Mouse (Mus musculus) liver, postnatal 0 days (tissue): ENCODE measurements at regions not wholly inside any gene's neighbourhood (a gene's known extent, or its start where the extent isn't known, plus 50 kb on each side); places are given as distances from the start of the nearest gene placed in this dataset.

ENCODE experiments used
- ATAC-seq: fragments of 200-750 bp; cut with Nextera tagmentation; 2 replicates; pipeline ENCODE4 v1.8.0; 2017; ENCODE audit warnings: mild to moderate bottlenecking, moderate library complexity
- DNase-seq: peaks from one replicate; pipeline ENCODE4 v3.0.0-alpha.2; 2016
- H3K27ac ChIP-seq: fragments of 300-500 bp; sonication (generic); 2 replicates; pipeline ENCODE4 v1.5.1; 2014; ENCODE audit warnings: antibody characterized with exemption, moderate library complexity, mild to moderate bottlenecking, low read depth
- H3K27me3 ChIP-seq: fragments of 300-500 bp; sonication (generic); 2 replicates; pipeline ENCODE4 v1.6.1; 2014; ENCODE audit warnings: low read length, control low read depth, mixed read lengths; ENCODE audit not compliant: insufficient read depth
- H3K36me3 ChIP-seq: fragments of 300-500 bp; sonication (generic); replicated peaks from 2 replicates; pipeline ENCODE4 v1.6.1; 2014; ENCODE audit warnings: mild to moderate bottlenecking, control low read depth, low read length, moderate library complexity, mixed read lengths; ENCODE audit not compliant: insufficient read depth
- H3K4me1 ChIP-seq: fragments of 300-500 bp; sonication (generic); 2 replicates; pipeline ENCODE4 v1.6.1; 2014; ENCODE audit warnings: antibody characterized with exemption, mild to moderate bottlenecking, control low read depth; ENCODE audit not compliant: insufficient read depth
- H3K4me2 ChIP-seq: fragments of 300-500 bp; sonication (generic); 2 replicates; pipeline ENCODE4 v1.6.1; 2014; ENCODE audit warnings: low read depth, mild to moderate bottlenecking, low read length, moderate library complexity, mixed read lengths
- H3K4me3 ChIP-seq: fragments of 300-500 bp; sonication (generic); 2 replicates; pipeline ENCODE4 v1.5.1; 2014; ENCODE audit warnings: low read depth, low read length
- H3K9ac ChIP-seq: fragments of 300-500 bp; sonication (generic); replicated peaks from 2 replicates; pipeline ENCODE4 v1.6.1; 2014; ENCODE audit warnings: mild to moderate bottlenecking, moderate library complexity
- H3K9me3 ChIP-seq: fragments of 300-500 bp; sonication (generic); 2 replicates; pipeline ENCODE4 v1.6.1; 2016; ENCODE audit warnings: mild to moderate bottlenecking, control low read depth, low read length, mixed read lengths
- CTCF ChIP-seq: sonication (generic); IDR thresholded peaks from 2 replicates; pipeline ENCODE4 v1.5.1; 2016; ENCODE audit warnings: antibody characterized with exemption, low read depth
- EP300 ChIP-seq: IDR thresholded peaks from 2 replicates; pipeline ENCODE4 v1.6.1; 2016; ENCODE audit warnings: antibody characterized with exemption, low read depth, mild to moderate bottlenecking
- WGBS: fragments of 180-500 bp; shearing (Covaris S2); extraction: QIAGEN DNeasy Blood & Tissue Kit; methylation state at CpG from one replicate; pipeline ENCODE4 v1.1.7; 2014; ENCODE audit not compliant: insufficient replicate concordance; 5-methylcytosine and 5-hydroxymethylcytosine counted together

DNA sequence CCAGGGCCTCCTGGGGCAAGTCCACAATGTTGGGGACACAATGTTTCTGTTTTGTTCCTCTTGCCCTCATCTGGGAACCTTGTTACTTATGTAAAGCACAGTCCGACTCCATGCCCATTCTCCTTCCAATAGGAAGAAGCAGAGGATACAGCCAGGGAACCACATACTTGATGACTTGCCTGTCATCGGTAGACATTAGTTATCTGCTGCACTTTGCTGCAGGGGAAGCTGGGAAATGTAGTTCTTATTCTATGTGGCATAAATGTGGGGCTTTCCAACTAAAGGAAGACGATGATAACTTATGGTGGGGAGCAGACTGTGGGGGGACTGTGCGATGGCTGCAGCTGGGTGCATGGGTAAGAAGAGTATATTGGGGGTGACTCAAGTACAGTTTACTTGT, 252.0 kb downstream of the Matn1 start:
- WGBS, result 74% methylated on average over 4 of the region's 4 CpGs
- H3K36me3 ChIP-seq, result no peaks in the 10 kb centered on the region
- H3K9me3 ChIP-seq, result no peaks in the 10 kb centered on the region
- H3K4me2 ChIP-seq, result no peak overlapping the region
- no peak overlapping the region for H3K27ac ChIP-seq
- TF ChIP-seq EP300 (no peak), CTCF (no peak)
- H3K4me3 ChIP-seq, result no peak overlapping the region
- no peaks in the 10 kb centered on the region for H3K4me1 ChIP-seq
- no peak overlapping the region for H3K9ac ChIP-seq
- ATAC-seq, result no peak
- H3K27me3 ChIP-seq, result no peaks in the 10 kb centered on the region
- DNase-seq, result no peak

DNA sequence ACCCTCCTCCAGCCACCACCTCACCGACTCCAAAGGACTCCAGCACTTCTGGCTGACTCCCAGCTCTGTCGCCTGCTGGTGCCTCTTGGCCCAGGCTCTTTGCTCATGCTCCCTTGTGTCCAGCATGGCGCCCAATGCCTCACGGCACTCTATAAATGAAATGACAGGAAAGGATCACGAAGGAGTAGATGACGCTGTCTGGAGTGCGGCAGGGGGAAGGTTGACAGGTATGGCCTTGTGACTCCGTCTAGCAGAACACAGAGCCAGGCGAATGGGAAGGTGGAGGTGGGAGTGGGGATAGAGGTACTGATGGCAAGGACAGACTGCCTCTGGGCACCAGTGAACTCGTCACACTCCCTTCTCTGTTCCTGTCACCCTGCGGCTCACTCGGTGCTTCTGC, 259.5 kb downstream of the Matn1 start:
- Histone ChIP-seq H3K9me3 (no peaks in the 10 kb centered on the region), H3K27me3 (no peaks in the 10 kb centered on the region), H3K27ac (no peak overlapping the region), H3K4me3 (no peak overlapping the region), H3K4me2 (no peak overlapping the region), H3K9ac (no peak overlapping the region), H3K36me3 (no peaks in the 10 kb centered on the region), H3K4me1 (no peaks in the 10 kb centered on the region)
- TF ChIP-seq EP300, result no peak
- no peak for TF ChIP-seq CTCF
- DNase-seq (no peak), ATAC-seq (no peak)
- 71% methylated on average over 12 of the region's 12 CpGs for WGBS

DNA sequence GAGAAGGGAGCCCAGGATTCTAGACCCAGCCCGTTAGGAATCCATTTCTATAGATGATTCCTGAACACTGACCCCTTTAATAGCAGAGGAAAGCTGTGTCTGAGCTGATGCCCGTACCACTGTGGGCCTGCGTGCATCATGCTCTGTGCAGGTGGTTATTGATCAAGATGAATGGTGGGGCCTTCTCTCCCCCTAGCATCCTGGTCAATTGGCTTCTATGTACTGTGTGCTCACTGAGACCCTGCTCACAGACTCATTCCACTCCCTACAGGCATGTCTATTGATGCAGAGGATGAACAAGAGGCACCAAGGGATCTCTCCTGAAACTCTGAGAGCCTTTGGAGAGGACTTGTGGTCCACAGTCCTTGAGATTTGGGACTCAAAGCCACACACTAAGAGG, 260.5 kb downstream of the Matn1 start:
- no peak overlapping the region for H3K4me3 ChIP-seq

DNA sequence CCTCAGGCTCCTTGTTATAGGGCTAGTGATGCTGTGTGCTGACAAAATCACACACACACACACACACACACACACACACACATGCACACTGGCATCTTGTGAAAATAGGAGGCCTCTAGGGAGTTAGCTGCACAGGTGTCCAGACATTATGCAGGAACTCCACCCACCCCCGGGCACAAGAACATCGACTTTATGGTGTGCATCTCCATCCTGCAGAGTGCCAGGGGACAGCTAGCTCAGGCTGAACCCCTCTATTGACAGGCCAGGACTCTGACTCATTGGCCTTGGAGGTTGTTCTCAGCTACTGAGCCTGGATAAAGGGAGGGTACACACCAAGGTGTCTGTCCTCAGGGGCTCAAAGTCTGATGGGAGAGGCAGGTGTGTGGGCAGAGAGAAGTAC, 260.9 kb downstream of the Matn1 start:
- H3K4me2 ChIP-seq, result no peak overlapping the region
- H3K27ac ChIP-seq, result no peak overlapping the region
- no peak for ATAC-seq
- no peak overlapping the region for H3K4me3 ChIP-seq
- H3K4me1 ChIP-seq, result no peaks in the 10 kb centered on the region
- H3K9ac ChIP-seq, result no peak overlapping the region
- DNase-seq, result no peak
- TF ChIP-seq EP300, result no peak
- no peak for TF ChIP-seq CTCF
- no peaks in the 10 kb centered on the region for H3K27me3 ChIP-seq
- WGBS, result 81% methylated on average over 2 of the region's 2 CpGs
- H3K36me3 ChIP-seq, result no peaks in the 10 kb centered on the region
- H3K9me3 ChIP-seq, result no peaks in the 10 kb centered on the region

More for the DNA sequence above, 260.5 kb downstream of the Matn1 start:
- no peaks in the 10 kb centered on the region for H3K36me3 ChIP-seq
- no peak overlapping the region for H3K27ac ChIP-seq
- ATAC-seq (no peak), DNase-seq (no peak)
- TF ChIP-seq EP300, result no peak
- no peak for TF ChIP-seq CTCF
- no peaks in the 10 kb centered on the region for H3K4me1 ChIP-seq
- WGBS, result 66% methylated on average over 3 of the region's 3 CpGs
- no peaks in the 10 kb centered on the region for H3K9me3 ChIP-seq
- no peak overlapping the region for H3K9ac ChIP-seq
- H3K4me2 ChIP-seq, result no peak overlapping the region
- H3K27me3 ChIP-seq, result no peaks in the 10 kb centered on the region

DNA sequence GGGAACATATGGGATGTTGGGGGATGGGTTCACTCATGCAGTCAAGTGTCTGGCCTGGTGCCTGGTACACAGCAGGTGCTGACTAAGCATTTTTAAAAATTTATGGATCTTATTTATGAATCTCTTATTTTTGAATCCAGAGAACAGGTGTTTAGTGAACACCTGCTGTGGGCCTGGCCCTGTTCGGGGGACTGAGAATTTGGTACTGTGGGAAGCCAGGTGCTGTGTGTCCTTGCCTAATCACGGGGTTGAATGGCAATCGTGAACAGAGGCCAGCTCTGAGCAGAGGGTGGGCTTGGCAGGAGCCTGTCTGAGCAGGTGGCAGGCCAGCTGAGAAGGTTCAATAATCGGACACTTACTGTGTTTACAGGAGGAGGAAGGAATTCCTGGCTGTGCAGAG, 261.5 kb downstream of the Matn1 start:
- no peak for TF ChIP-seq EP300
- TF ChIP-seq CTCF, result no peak
- ATAC-seq (no peak), DNase-seq (no peak)
- Histone ChIP-seq H3K9ac (no peak overlapping the region), H3K9me3 (no peaks in the 10 kb centered on the region; the same call in 1 of the 2 replicates), H3K27me3 (no peaks in the 10 kb centered on the region), H3K36me3 (no peaks in the 10 kb centered on the region), H3K27ac (no peak overlapping the region), H3K4me1 (no peaks in the 10 kb centered on the region), H3K4me3 (no peak overlapping the region), H3K4me2 (no peak overlapping the region)
- 65% methylated on average over 4 of the region's 4 CpGs for WGBS

- no peak overlapping the region for H3K4me2 ChIP-seq
- ATAC-seq (no peak), DNase-seq (no peak)
- TF ChIP-seq CTCF (no peak), EP300 (no peak)
- no peak overlapping the region for H3K9ac ChIP-seq
- 76% methylated on average over 8 of the region's 8 CpGs for WGBS
- no peaks in the 10 kb centered on the region for H3K36me3 ChIP-seq
- no peaks in the 10 kb centered on the region for H3K4me1 ChIP-seq
- no peaks in the 10 kb centered on the region for H3K27me3 ChIP-seq
- H3K4me3 ChIP-seq, result no peak overlapping the region
- H3K9me3 ChIP-seq, result peaks cover 3% of the 10 kb centered on the region; the same call in 1 of the 2 replicates
- H3K27ac ChIP-seq, result no peak overlapping the region
These were observed 262.1 kb downstream of the Matn1 start for GRCm38 (mm10) chr4:131206181-131206885.
